Mouse (Mus musculus): ENCODE measurements at regions not wholly inside any gene's neighbourhood (a gene's known extent, or its start where the extent isn't known, plus 50 kb on each side); places are given as distances from the start of the nearest gene placed in this dataset.

DNA sequence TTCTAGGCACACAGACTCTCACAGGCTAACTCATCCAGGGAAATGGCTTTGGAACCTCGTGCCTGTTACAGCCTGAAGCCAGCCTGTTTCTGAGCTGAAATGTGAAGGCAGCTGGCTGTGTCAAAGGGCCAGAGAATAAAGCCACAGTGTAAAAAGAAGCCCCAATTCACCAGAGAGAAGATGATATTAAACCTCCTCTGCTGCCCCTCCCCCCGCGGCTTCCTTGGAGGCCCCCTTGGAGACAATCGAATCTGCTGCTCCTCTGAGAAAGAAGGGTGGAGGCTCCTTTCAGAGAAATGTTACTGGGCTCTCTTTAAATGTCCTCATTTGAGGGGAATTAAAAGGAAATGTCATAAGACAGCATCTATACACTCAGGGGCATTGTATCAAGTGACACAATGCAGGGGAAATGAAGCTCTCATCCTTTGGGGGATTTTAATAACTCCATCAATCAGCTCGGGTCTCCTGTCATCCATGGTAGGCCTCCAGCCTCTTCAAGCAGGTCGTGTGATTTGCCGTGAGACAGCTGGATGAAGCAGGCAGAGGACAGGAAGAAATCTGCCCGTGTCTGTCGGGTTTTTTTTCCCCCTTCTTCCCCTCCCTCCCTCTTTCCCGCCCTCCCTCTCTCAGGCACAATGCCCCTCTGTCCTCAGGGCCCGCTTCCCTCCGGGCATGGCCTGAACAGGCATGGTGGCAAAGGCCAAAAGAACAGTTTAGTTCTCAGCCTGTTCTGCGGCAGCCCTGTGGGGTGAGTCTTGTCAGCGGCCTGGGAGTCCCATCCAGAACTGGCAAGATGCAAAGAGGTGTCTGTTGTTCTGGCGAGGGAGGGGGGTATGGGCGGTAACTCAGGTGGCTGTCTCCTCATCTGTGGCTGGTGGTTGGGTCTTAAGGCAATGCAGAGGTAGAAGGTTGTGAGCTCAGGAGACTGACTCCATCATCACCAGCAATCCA, 372.6 kb downstream of the Cog6 start:
- no peak overlapping the region for H3K4me3 ChIP-seq (replicated peaks)
- peaks cover 19% of the 10 kb centered on the region for H3K4me1 ChIP-seq
- no peaks in the 10 kb centered on the region; the same call in 1 of the 2 replicates for H3K27me3 ChIP-seq
- H3K4me2 ChIP-seq = no peak overlapping the region
- no peak overlapping the region for H3K9ac ChIP-seq
- ATAC-seq (replicated peaks; ENCODE audit: low FRiP score) = peak; percentile 52; the same call in 1 of the 2 replicates
- H3K27ac ChIP-seq = no peak overlapping the region
- H3K36me3 ChIP-seq = no peaks in the 10 kb centered on the region
- H3K9me3 ChIP-seq (replicated peaks) = no peaks in the 10 kb centered on the region
- WGBS = 30% methylated on average over 16 of the region's 16 CpGs

- H3K9me3 ChIP-seq (replicated peaks) = no peaks in the 10 kb centered on the region
- no peak overlapping the region for H3K4me3 ChIP-seq (replicated peaks)
- H3K27ac ChIP-seq = no peak overlapping the region
- H3K4me1 ChIP-seq = peaks cover 19% of the 10 kb centered on the region
- no peak overlapping the region for H3K9ac ChIP-seq
- no peaks in the 10 kb centered on the region for H3K36me3 ChIP-seq
- H3K4me2 ChIP-seq = no peak overlapping the region
- WGBS = 72% methylated on average over 10 of the region's 10 CpGs
- no peak for ATAC-seq (replicated peaks; ENCODE audit: low FRiP score)
- no peaks in the 10 kb centered on the region; the same call in 1 of the 2 replicates for H3K27me3 ChIP-seq
Measured at GRCm38 (mm10) chr3:52643796-52644177, 373.2 kb downstream of the Cog6 start.

DNA sequence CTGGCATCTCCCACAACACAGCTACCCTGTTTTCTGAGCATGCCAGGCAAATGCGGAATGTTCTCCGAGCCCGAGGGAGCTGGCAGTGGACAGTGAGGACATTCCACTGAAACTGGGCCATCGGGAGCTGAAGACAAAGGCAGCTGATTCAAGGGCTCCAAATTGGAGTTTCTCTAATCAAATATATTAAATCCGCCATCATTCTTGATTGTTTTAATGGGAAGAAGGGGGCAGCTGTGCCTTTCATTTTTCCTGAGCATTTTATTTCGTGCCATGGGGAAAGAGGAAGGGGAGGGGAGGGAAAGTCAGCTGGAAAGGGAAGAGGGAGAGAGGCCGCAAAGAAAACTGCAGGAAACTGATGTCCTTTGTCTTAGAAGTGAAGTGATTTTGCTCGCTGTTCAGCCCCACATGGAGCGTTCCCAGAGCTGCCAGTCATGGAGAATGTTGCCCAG, 373.9 kb downstream of the Cog6 start:
- Histone ChIP-seq H3K27ac (no peak overlapping the region), H3K36me3 (no peaks in the 10 kb centered on the region), H3K9ac (no peak overlapping the region), H3K4me1 (peaks cover 19% of the 10 kb centered on the region), H3K27me3 (no peaks in the 10 kb centered on the region; the same call in 1 of the 2 replicates), H3K9me3 (replicated peaks) (no peaks in the 10 kb centered on the region), H3K4me2 (no peak overlapping the region), H3K4me3 (replicated peaks) (no peak overlapping the region)
- ATAC-seq (replicated peaks; ENCODE audit: low FRiP score) = no peak
- WGBS = 80% methylated on average over 9 of the region's 9 CpGs

DNA sequence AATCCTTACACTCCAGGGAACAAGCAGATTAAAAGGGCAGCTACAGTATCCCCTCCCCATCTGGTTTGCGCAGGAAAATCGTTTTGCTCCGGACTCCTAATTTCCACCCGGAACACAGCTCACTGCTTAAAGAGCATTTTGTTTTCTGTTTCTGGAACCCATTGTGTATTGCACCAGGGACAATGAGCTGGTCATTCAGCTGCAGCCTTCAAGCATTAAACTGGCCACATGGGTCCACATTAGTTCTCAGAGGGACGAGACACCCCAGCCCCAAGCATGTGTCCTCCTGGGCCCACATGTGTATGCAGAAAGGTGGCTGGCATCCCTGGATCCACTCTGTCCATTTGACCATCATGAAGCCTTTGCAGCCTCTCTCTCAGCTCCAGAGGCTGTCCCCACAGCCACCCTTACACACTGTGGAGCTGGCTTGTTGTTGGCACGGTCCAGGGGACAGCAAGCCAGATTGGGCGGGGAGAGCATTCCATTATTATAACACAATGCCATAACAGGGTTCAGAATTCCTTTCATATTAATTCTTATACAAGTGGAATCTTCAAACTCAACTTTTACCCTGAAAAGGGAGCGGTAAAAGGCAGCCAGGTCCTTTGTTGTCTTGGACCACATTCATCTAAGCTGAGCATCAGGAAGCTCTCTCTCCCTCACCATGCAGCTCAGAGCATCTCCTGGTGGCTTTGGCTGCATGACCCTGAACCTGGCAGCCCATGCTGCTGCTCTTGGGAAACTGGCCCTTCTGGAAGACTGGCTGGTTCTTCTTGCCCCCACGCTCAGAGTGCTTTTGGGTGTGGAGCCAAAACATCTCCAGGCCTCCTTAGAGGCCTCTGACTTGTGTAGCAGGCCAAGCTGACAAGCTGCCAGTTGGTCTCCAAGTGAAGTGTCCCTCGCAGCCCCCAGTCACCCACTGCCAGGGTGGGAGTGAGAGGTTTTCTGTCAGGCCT, 373.4 kb downstream of the Foxo1 start:
- Histone ChIP-seq H3K4me2 (no peak overlapping the region), H3K9ac (no peak overlapping the region), H3K4me3 (replicated peaks) (no peak overlapping the region), H3K36me3 (no peaks in the 10 kb centered on the region), H3K27me3 (no peaks in the 10 kb centered on the region; the same call in 1 of the 2 replicates), H3K27ac (peak overlapping the region; percentile 19; the same call in 1 of the 2 replicates), H3K9me3 (replicated peaks) (no peaks in the 10 kb centered on the region), H3K4me1 (peaks cover 19% of the 10 kb centered on the region)
- 80% methylated on average over 10 of the region's 10 CpGs for WGBS
- no peak for ATAC-seq (replicated peaks; ENCODE audit: low FRiP score)

- Histone ChIP-seq H3K36me3 (no peaks in the 10 kb centered on the region), H3K4me1 (peaks cover 19% of the 10 kb centered on the region), H3K27me3 (no peaks in the 10 kb centered on the region; the same call in 1 of the 2 replicates), H3K4me3 (replicated peaks) (no peak overlapping the region), H3K9me3 (replicated peaks) (no peaks in the 10 kb centered on the region), H3K27ac (peak overlapping the region; percentile 19; the same call in 1 of the 2 replicates), H3K4me2 (no peak overlapping the region), H3K9ac (no peak overlapping the region)
- 65% methylated on average over 16 of the region's 16 CpGs for WGBS
- no peak; the same call in 1 of the 2 replicates for ATAC-seq (replicated peaks; ENCODE audit: low FRiP score)
Measured at GRCm38 (mm10) chr3:52640250-52641147, 372.4 kb downstream of the Foxo1 start.

DNA sequence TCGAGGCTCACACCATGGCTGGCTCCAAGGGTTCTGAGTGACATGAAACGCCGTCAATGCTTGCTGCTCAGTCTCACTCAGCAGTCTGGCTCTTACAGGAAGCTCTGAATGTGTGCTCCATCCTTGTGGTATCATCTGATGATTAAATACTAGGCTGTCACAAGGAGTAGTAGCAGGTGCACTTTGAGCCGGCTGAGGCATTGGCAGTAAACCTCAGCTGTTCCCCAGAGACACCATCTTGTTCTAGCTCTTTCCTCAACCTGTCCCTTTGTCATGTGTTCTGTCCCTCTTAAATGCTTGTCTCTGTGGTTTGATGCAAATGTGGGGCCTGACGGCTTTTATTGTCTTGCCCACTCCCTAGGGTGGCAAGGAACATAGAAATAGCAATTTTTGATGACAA, 370.7 kb downstream of the Foxo1 start:
- H3K4me1 ChIP-seq = peaks cover 12% of the 10 kb centered on the region
- ATAC-seq (replicated peaks; ENCODE audit: low FRiP score) = no peak
- 89% methylated on average over 5 of the region's 5 CpGs for WGBS

GRCm38 (mm10) chr3:52634353-52634752, 366.2 kb downstream of the Foxo1 start:
- no peak overlapping the region for H3K27ac ChIP-seq
- peak; percentile 56; the same call in 1 of the 2 replicates for ATAC-seq (replicated peaks; ENCODE audit: low FRiP score)
- H3K9ac ChIP-seq = no peak overlapping the region
- no peaks in the 10 kb centered on the region for H3K9me3 ChIP-seq (replicated peaks)
- H3K4me2 ChIP-seq = no peak overlapping the region
- no peaks in the 10 kb centered on the region for H3K27me3 ChIP-seq
- no peak overlapping the region for H3K4me3 ChIP-seq (replicated peaks)
- WGBS = 14% methylated on average over 6 of the region's 6 CpGs
- H3K36me3 ChIP-seq = no peaks in the 10 kb centered on the region
- H3K4me1 ChIP-seq = peaks cover 9% of the 10 kb centered on the region

More for the DNA sequence above, 370.7 kb downstream of the Foxo1 start:
- no peak overlapping the region for H3K9ac ChIP-seq
- H3K27me3 ChIP-seq = no peaks in the 10 kb centered on the region; the same call in 1 of the 2 replicates
- H3K27ac ChIP-seq = no peak overlapping the region
- no peaks in the 10 kb centered on the region for H3K9me3 ChIP-seq (replicated peaks)
- H3K4me3 ChIP-seq (replicated peaks) = no peak overlapping the region
- no peaks in the 10 kb centered on the region for H3K36me3 ChIP-seq
- no peak overlapping the region for H3K4me2 ChIP-seq

- Histone ChIP-seq H3K4me3 (replicated peaks) (no peak overlapping the region), H3K36me3 (no peaks in the 10 kb centered on the region), H3K27me3 (no peaks in the 10 kb centered on the region), H3K4me2 (no peak overlapping the region), H3K9ac (no peak overlapping the region), H3K9me3 (replicated peaks) (no peaks in the 10 kb centered on the region), H3K27ac (no peak overlapping the region), H3K4me1 (peaks cover 9% of the 10 kb centered on the region)
- ATAC-seq (replicated peaks; ENCODE audit: low FRiP score) = no peak
- WGBS = 78% methylated on average over 15 of the region's 15 CpGs
Measured at GRCm38 (mm10) chr3:52633491-52634100, 365.5 kb downstream of the Foxo1 start.

GRCm38 (mm10) chr3:52632635-52633034, 364.5 kb downstream of the Foxo1 start:
- ATAC-seq (replicated peaks; ENCODE audit: low FRiP score) = no peak
- WGBS = 75% methylated on average over 2 of the region's 2 CpGs
- Histone ChIP-seq H3K9ac (no peak overlapping the region), H3K9me3 (replicated peaks) (no peaks in the 10 kb centered on the region), H3K27me3 (no peaks in the 10 kb centered on the region), H3K27ac (no peak overlapping the region), H3K4me2 (no peak overlapping the region), H3K36me3 (no peaks in the 10 kb centered on the region), H3K4me1 (peaks cover 9% of the 10 kb centered on the region), H3K4me3 (replicated peaks) (no peak overlapping the region)

- no peak overlapping the region for H3K9ac ChIP-seq
- H3K4me1 ChIP-seq = peaks cover 9% of the 10 kb centered on the region
- no peaks in the 10 kb centered on the region for H3K27me3 ChIP-seq
- no peaks in the 10 kb centered on the region for H3K9me3 ChIP-seq (replicated peaks)
- WGBS = 81% methylated on average over 5 of the region's 5 CpGs
- H3K27ac ChIP-seq = no peak overlapping the region
- H3K4me2 ChIP-seq = no peak overlapping the region
- no peak for ATAC-seq (replicated peaks; ENCODE audit: low FRiP score)
- no peak overlapping the region for H3K4me3 ChIP-seq (replicated peaks)
- H3K36me3 ChIP-seq = no peaks in the 10 kb centered on the region
Measured at GRCm38 (mm10) chr3:52630209-52630608, 362.1 kb downstream of the Foxo1 start.

DNA sequence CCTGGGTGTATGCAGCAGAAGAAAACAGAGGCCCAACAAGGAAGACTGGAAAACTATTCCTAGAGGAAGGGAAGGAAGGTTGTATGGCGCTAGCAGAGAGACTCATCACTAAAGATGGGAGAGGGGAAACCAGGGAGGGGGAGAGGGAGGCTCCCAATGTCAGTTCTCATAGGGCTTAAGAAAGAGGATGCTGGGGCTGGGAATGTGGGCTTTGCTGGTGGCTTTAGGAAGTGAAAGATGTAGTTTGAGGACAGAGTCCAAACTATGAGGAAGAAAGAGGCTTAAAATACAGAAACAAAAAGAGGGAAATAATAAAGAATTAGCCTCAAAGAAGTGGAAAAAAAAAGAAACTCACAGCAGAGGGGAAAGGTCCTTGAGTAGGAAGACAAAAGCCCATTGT, 357.0 kb downstream of the Foxo1 start:
- H3K9me3 ChIP-seq (replicated peaks) = no peaks in the 10 kb centered on the region
- no peak overlapping the region for H3K27ac ChIP-seq
- no peak overlapping the region for H3K4me3 ChIP-seq (replicated peaks)
- WGBS = 82% methylated on average over 1 of the region's 1 CpGs
- H3K9ac ChIP-seq = no peak overlapping the region
- no peaks in the 10 kb centered on the region for H3K4me1 ChIP-seq
- H3K36me3 ChIP-seq = no peaks in the 10 kb centered on the region
- H3K4me2 ChIP-seq = no peak overlapping the region
- no peaks in the 10 kb centered on the region for H3K27me3 ChIP-seq
- no peak for ATAC-seq (replicated peaks; ENCODE audit: low FRiP score)
